Mouse (Mus musculus): ENCODE results near the gene Aox1.
A peak's percentile ranks its signal among the peaks of the same experiment; 100 is the strongest.
"Not testable (repeated sequence)": the region's sequence is repeated elsewhere in the genome, so short reads cannot be mapped to it uniquely, and the experiment has no call there.

The Aox1 gene

DNA sequence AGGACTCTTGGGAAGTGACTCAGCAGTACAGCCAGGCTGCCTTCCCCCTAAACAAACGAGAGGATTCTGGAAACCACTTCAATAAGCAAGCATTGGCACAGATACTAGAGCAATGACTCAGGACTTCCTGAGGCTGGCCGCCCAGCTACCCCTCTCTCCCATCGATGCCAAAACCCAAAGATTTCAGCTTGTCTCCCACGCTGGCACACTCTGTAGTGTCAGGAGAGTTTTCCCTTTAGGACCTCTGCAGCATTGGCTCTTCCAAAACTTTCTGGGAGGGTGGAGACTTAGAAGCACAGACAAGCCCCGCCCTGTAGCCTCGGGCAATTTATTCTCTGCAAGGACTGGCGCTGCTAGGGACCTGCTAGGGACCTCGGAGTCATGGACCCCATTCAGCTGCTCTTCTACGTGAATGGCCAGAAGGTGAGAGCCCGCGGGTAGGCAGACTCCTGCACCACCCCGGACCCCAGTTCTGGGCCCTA is at the start of gene Aox1:
Gene Aox1, plus strand, starts transcription at position 296 of the 482 bp plus-strand sequence.
- no peak for DNase-seq (ENCODE audit: low read depth, low spot score)

GRCm38 (mm10) chr1:57989052-57989600 is 40.6 kb upstream of the Aox1 start:
- no peak for DNase-seq (ENCODE audit: low read depth, low spot score)

DNA sequence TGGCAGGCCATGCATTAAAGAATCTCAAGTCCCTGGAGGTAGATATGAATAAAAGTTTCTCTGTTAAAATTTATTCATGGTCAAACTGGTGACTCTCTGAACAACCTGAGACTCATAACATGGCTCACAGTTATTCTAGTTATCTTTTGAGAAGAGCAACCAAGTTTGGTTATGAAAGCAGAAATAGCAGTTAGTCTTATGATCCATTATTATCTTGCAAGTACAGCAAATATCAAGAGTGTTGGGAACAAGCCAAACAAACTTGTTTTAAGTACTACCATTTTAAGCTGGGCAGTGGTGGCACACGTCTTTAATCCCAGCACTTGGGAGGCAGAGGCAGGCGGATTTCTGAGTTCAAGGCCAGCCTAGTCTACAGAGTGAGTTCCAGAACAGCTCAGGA is 38.5 kb upstream of the Aox1 start:
- DNase-seq (ENCODE audit: low read depth, low spot score) = no peak

DNA sequence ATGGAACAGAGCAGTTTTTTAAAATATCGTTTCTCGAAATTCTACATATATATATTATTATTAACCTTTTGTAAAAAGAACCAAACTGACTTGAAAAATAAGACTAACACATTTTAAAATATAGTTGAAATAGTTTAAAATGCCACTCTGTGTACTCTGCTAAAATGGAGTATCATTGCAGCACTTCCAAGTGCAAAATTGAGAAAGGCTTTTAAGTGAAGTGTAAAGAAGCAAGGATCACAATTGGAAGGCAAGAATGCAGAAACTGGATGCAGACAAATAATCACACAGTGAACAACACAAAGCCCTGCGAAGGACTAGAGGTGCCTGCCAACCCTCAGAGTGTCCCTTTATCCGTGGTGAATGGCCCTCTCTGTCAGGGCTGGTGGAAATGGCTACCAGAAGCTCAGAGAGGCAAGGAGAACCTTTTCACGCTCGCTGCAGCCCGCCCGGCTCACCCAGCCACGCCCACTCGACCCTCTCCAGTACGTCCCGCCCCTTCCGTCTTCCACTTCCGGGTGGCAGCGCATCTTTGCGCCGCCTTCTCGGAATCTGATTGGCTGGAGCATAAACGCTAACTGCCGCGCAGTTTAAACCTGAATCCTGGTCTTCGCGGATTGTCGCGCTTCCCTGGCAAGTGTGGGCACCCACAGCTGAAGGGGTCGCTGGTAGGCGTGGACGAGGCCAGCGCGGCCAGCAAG is 34.1 kb upstream of the Aox1 start, which contains the start of gene Sgo2a:
Gene Sgo2a, plus strand, starts transcription at position 540 of the 701 bp plus-strand sequence.
- peak; percentile 91 for DNase-seq (ENCODE audit: low read depth, low spot score)

- DNase-seq (ENCODE audit: low read depth, low spot score) = no peak
Measured at GRCm38 (mm10) chr1:57996133-57996615, 33.6 kb upstream of the Aox1 start.

- DNase-seq (ENCODE audit: low read depth, low spot score) = no peak
Measured at GRCm38 (mm10) chr1:57998146-57998545, 31.6 kb upstream of the Aox1 start.

DNA sequence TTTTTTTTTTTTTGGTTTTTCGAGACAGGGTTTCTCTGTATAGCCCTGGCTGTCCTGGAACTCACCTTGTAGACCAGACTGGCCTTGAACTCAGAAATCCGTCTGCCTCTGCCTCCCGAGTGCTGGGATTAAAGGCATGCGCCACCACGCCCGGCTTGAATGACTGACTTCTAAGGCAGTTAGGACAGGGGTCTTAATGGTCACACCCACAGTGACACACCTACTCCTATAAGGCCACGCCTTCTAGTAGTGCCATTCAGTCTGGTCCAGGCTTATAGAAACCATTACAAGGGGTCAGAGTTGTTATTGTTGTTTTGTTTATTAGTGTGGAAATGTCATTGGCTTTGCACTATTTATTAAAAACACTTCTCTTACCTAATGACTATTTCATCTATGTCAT is 23.3 kb upstream of the Aox1 start:
- not testable (repeated sequence) for DNase-seq (ENCODE audit: low read depth, low spot score)

DNA sequence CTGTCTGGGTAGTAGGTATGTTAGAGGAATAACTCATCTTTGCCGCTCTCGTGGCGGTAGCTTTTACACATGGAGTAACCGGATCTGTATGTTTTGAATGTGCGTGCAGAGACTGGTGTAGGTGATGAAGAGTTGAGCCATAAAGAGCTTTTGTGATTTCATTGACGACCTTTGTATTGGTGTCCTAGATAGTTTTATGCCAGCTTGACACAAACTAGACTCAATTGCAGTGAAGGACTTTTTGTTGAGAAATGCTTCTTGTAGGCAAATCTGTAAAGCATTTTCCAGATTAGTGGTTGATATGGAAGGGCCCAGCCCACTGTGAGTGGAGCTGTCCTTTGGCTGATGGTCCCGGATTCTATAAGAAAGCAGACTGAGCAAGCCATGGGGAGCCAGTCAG is 10.9 kb upstream of the Aox1 start, which contains the start of gene Kctd18:
Gene Kctd18, minus strand, starts transcription at position 101 of the 400 bp plus-strand sequence.
- DNase-seq (ENCODE audit: low read depth, low spot score) = no peak

DNA sequence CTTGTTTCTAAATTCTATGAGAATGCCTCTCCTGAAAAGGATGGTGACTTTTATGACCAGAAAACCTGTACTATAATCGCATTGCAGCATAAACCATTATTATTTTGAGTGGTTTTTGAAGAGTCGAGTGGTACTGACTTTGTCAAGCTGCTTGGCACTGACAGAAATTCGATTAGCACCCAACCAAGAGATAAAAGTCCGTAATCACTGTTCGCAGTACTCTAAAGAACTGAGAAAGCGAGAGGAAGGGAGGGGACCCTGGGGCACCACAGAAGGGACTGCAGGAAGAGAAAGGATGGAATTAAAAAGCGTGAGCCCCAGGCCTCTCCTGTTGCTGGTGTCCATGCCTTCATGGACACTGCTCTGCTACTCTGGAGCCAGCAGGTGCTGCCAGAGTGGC is 2.0 kb upstream of the Aox1 start:
- no peak for DNase-seq (ENCODE audit: low read depth, low spot score)

GRCm38 (mm10) chr1:58030156-58030871 is 583 bp downstream of the Aox1 start:
- peak; percentile 40 for DNase-seq (ENCODE audit: low read depth, low spot score)

DNA sequence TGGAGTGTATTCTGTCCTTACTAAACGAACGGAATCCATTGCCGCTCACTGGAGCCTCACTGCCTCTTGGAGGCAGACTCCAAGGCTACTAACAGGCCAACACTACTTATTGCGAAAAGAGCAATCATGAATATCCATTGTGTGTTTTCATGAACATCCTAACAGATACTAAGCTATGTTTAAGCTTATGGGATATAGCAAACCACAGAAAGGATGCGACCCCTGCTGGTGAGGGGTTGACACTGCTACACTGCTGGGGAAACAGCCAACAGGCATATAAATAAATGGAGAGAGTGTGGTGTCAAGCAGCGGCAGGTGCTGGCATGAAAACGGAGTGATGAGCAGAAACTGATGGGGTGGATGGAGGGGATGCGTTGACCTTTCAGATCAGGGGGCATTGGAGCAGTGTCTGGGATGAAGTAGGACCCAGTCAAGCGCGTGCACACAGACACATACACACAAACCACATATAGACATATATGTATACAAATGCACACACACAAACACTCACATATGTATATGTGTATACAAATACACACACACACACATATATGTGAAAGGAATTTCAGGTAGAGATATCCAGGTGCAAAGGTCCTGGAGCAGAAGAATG is 1.5 kb downstream of the Aox1 start:
- no peak for DNase-seq (ENCODE audit: low read depth, low spot score)

DNA sequence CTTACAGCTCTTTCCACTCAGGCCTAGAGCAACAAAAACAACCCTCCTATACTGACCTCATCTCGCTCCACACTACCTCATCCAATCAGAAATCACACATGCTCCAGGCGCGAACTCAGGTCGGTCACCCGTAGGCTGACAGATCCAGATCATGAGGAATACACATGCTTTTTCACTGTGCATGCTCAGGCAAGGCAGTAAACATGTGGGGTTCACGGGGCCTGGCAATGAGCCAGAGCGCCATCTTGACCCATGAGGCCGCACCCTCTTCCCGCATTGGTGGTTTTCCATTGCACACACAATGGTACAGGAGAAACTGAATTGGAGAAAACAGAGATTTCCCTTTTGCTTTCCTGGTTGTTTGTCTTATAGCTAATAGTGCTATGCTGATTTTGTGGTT is 7.6 kb downstream of the Aox1 start:
- DNase-seq (ENCODE audit: low read depth, low spot score) = not testable (repeated sequence)

GRCm38 (mm10) chr1:58045076-58045475 is 15.3 kb downstream of the Aox1 start:
- DNase-seq (ENCODE audit: low read depth, low spot score) = no peak

- DNase-seq (ENCODE audit: low read depth, low spot score) = no peak
Measured at GRCm38 (mm10) chr1:58045546-58045945, 15.8 kb downstream of the Aox1 start.

- DNase-seq (ENCODE audit: low read depth, low spot score) = no peak
Measured at GRCm38 (mm10) chr1:58046721-58047290, 17.1 kb downstream of the Aox1 start.

DNA sequence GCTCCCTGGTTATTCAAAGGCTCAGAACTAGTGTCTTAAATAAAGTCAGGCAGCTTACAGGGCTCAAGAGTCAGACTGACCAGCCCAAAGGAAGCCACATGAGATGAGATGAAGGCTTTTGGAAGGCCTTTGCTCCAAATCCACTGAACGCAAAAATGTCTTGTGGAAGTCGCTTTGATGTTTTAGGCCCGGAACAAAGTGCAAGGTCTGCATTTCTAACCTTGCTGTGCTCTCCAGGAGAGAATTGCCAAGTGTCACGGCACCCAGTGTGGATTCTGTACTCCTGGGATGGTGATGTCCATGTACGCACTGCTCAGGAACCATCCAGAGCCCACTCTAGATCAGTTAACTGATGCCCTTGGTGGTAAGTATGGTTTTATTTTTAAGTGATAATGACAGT is 19.4 kb downstream of the Aox1 start:
- DNase-seq (ENCODE audit: low read depth, low spot score) = no peak

DNA sequence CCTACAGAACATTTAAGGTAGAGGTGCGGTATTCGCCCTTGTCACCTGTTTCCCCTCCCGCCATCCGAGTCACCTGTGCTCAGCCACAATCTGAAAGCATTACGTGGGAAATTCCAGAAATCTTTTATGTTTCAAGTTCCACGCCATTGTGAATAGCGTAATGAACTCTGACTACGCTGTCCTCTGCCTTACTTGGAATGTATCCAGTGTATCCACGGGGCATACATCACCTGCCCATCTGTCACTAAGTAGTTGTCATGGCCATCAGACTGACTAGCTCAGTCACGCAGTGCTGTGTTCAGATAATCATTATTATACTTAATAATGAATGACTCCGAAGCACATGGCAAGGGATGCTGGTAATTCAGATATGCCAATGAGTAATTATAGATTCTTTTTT is 25.9 kb downstream of the Aox1 start:
- DNase-seq (ENCODE audit: low read depth, low spot score) = no peak

- DNase-seq (ENCODE audit: low read depth, low spot score) = no peak
Measured at GRCm38 (mm10) chr1:58056074-58056807, 26.5 kb downstream of the Aox1 start.

DNA sequence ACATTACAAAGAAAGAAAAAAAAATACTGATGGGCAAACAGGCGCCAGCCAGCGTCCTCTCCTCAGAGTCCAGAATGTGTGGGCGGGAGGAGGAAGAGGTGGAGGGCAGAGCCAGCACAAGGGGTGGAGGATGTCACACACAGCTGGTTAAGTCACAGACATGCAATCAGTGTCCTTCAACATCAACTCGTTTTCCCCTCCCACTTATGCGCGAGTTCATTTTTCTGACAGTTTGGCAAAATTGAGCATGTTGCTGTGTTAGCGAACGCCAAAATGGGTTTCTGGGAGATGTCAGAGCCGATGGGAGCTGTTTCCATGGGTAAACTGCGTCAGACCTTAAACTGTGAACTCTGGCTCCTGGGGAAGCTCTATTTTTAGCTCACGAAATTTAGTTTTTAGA is 27.2 kb downstream of the Aox1 start:
- DNase-seq (ENCODE audit: low read depth, low spot score) = no peak

- DNase-seq (ENCODE audit: low read depth, low spot score) = no peak
Measured at GRCm38 (mm10) chr1:58058846-58059245, 29.1 kb downstream of the Aox1 start.

DNA sequence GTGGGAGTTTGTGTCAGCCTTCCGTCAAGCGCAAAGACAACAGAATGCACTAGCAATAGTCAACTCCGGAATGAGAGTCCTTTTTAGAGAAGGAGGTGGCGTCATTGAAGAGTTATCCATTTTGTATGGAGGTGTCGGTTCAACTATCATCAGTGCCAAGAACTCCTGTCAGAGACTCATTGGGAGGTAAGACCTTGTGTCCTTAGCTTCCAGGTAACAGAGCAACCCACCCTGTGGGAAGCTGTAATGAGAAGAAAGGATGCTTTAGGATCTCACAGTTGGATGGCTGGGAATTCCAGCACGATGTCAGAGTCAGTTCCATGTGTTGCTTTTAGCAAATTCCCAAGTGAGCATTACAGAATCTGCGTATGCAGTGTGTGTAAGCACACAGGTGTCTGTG is 32.4 kb downstream of the Aox1 start:
- DNase-seq (ENCODE audit: low read depth, low spot score) = no peak

Measured in brain, embryonic 18.5 days (tissue).